8 mouse cellular contexts compared by ENCODE assay signal in genomic region chr12:72461191-72461893, GRCm38 (mm10). TPM values are rescaled to one million over a fixed set of nuclear protein-coding genes. Genes with fewer than 3 reads are reported as not detected.
A peak's percentile ranks its signal among the peaks of the same experiment; 100 is the strongest.
DNase-seq lines count a peak whose midpoint lies in the region; ATAC-seq lines count a peak whose summit lies in the region.

No protein-coding gene starts in this region.

- H3K4me2 ChIP-seq in neural tube, embryonic 12.5 days (replicated peaks): 0 out of 2 replicates have a peak overlapping the region, but pooled peaks have one; percentile 3
- H3K4me2 ChIP-seq in midbrain, embryonic 12.5 days (replicated peaks): no peak overlapping the region

- no peaks in the 10 kb centered on the region for H3K9me3 ChIP-seq in neural tube, embryonic 12.5 days
- H3K9me3 ChIP-seq in midbrain, embryonic 12.5 days: no peaks in the 10 kb centered on the region

- intact Hi-C loops in heart, postnatal 10 days (cut with DNase I): loop anchor here (1.0 to 10.0 kb wide), 4 partner anchors 56 to 515 kb away; no protein-coding TSS in a partner anchor

- H3K4me3 ChIP-seq in neural tube, embryonic 12.5 days: no peak overlapping the region
- H3K4me3 ChIP-seq in midbrain, embryonic 12.5 days: no peak overlapping the region

- peak; percentile 69 for ATAC-seq in frontal cortex, adult (ENCODE audit: low TSS enrichment)
- no peak for ATAC-seq in neural tube, embryonic 12.5 days (ENCODE audit: low FRiP score, low read depth)
- peak; percentile 27; the same call in 1 of the 2 replicates for ATAC-seq in midbrain, embryonic 12.5 days (ENCODE audit: low FRiP score, low read depth)

- WGBS in neural tube, embryonic 12.5 days: 59% methylated on average over 11 of the region's 11 CpGs
- 57% methylated on average over 11 of the region's 11 CpGs for WGBS in midbrain, embryonic 12.5 days

- no peak for DNase-seq in frontal cortex, postnatal 14 days (ENCODE audit: low spot score in 2 of 2)
- no peak for DNase-seq in neural tube, embryonic 10.5 days (ENCODE audit: extremely low spot score, low spot score)
- peak; percentile 23 to 47 for DNase-seq in heart, postnatal 10 days
- DNase-seq in yolk sac, embryonic 10.5 days (ENCODE audit: low spot score): no peak
- DNase-seq in testis, postnatal 14 days (ENCODE audit: low spot score): no peak

- no peak overlapping the region for H3K9ac ChIP-seq in neural tube, embryonic 12.5 days
- no peak overlapping the region for H3K9ac ChIP-seq in midbrain, embryonic 12.5 days (replicated peaks)

- H3K36me3 ChIP-seq in neural tube, embryonic 12.5 days: no peaks in the 10 kb centered on the region
- H3K36me3 ChIP-seq in midbrain, embryonic 12.5 days: no peaks in the 10 kb centered on the region

- H3K27ac ChIP-seq in neural tube, embryonic 12.5 days: no peak overlapping the region
- H3K27ac ChIP-seq in midbrain, embryonic 12.5 days (replicated peaks): no peak overlapping the region

- no peaks in the 10 kb centered on the region for H3K4me1 ChIP-seq in neural tube, embryonic 12.5 days
- H3K4me1 ChIP-seq in midbrain, embryonic 12.5 days: no peaks in the 10 kb centered on the region; the same call in 1 of the 2 replicates

- H3K27me3 ChIP-seq in neural tube, embryonic 12.5 days (replicated peaks): no peaks in the 10 kb centered on the region
- no peaks in the 10 kb centered on the region for H3K27me3 ChIP-seq in midbrain, embryonic 12.5 days

RNA-seq across cellular contexts. Expression of gene Lrrc9, which starts 19.7 kb away (rescaled TPM):
- 2.9 and 4.4 TPM in 2 replicates for polyA plus RNA-seq in neural tube, embryonic 12.5 days (2016; fragmentation: Nextera tagmentation; extraction: Ambion mirVana)
- total RNA-seq in heart, postnatal 10 days (2021): under 1 TPM; 0.41 to 0.47 TPM
- 2.9 and 3.1 TPM in 2 replicates for polyA plus RNA-seq in midbrain, embryonic 12.5 days (2016; fragmentation: Nextera tagmentation; extraction: Ambion mirVana)

RNA-seq across cellular contexts. Expression of gene Rtn1, which starts 52.5 kb away (rescaled TPM):
- polyA plus RNA-seq in neural tube, embryonic 12.5 days (2016; fragmentation: Nextera tagmentation; extraction: Ambion mirVana): 999 and 1,030 TPM in 2 replicates
- 10 to 100 TPM; 12.4 TPM for total RNA-seq in heart, postnatal 10 days (2021)
- polyA plus RNA-seq in midbrain, embryonic 12.5 days (2016; fragmentation: Nextera tagmentation; extraction: Ambion mirVana): 659 and 730 TPM in 2 replicates

Comparison
In these comparisons a context has a peak if more than half of its experiments do, and no peak if none do; other contexts are left out.
1. DNase-seq: peak in heart, postnatal 10 days (2 of 2); none in frontal cortex, postnatal 14 days (0 of 2), neural tube, embryonic 10.5 days (single experiment), yolk sac, embryonic 10.5 days (single experiment) and testis, postnatal 14 days (single experiment).